Mouse (Mus musculus) CD8-positive naive resting alpha-beta T cell, adult 2 months (primary cell): ENCODE data around the gene Leng8.
A peak's percentile ranks its signal among the peaks of the same experiment; 100 is the strongest.
"Not testable (repeated sequence)": the region's sequence is repeated elsewhere in the genome, so short reads cannot be mapped to it uniquely, and the experiment has no call there.

ENCODE experiments used
- DNase-seq, 2 experiments: peaks; one replicate each; pipeline ENCODE4 v3.0.0; 2022; ENCODE audit warnings: low read depth in 2 of 2, low spot score in 2 of 2

Leng8 gene

GRCm38 (mm10) chr7:4146241-4147180 lies 9.7 kb downstream of the Leng8 start:
- DNase-seq = no peak

GRCm38 (mm10) chr7:4147371-4147770 lies 10.5 kb downstream of the Leng8 start:
- DNase-seq = no peak

GRCm38 (mm10) chr7:4147836-4148235 lies 11.0 kb downstream of the Leng8 start:
- no peak for DNase-seq

- no peak for DNase-seq
Observed at GRCm38 (mm10) chr7:4148341-4149208, 11.7 kb downstream of the Leng8 start.

GRCm38 (mm10) chr7:4149209-4150054 lies 12.6 kb downstream of the Leng8 start:
- peak; percentile 56 to 58 for DNase-seq

- no peak for DNase-seq
Observed at GRCm38 (mm10) chr7:4150059-4150541, 13.3 kb downstream of the Leng8 start, which contains the start of gene Leng9. Gene Leng9 (minus strand): TSS chr7:4150374.

- no peak for DNase-seq
Observed at GRCm38 (mm10) chr7:4150811-4151221, 14.0 kb downstream of the Leng8 start.

GRCm38 (mm10) chr7:4151241-4151640 lies 14.4 kb downstream of the Leng8 start:
- DNase-seq = no peak

- no peak for DNase-seq
Observed at GRCm38 (mm10) chr7:4154356-4154755, 17.5 kb downstream of the Leng8 start.

- DNase-seq = no peak
Observed at GRCm38 (mm10) chr7:4154976-4155375, 18.1 kb downstream of the Leng8 start.

GRCm38 (mm10) chr7:4161596-4161995 lies 24.8 kb downstream of the Leng8 start:
- DNase-seq = not testable (repeated sequence)

GRCm38 (mm10) chr7:4163571-4164072 lies 26.8 kb downstream of the Leng8 start:
- DNase-seq = no peak

GRCm38 (mm10) chr7:4164090-4164910 lies 27.5 kb downstream of the Leng8 start, which contains the start of gene Cdc42ep5:
Gene Cdc42ep5 (minus strand): TSS chr7:4164860.
- no peak for DNase-seq

- DNase-seq = no peak
Observed at GRCm38 (mm10) chr7:4165286-4165685, 28.4 kb downstream of the Leng8 start.

- no peak for DNase-seq
Observed at GRCm38 (mm10) chr7:4167098-4167497, 30.3 kb downstream of the Leng8 start.

- no peak for DNase-seq
Observed at GRCm38 (mm10) chr7:4170193-4170938, 33.5 kb downstream of the Leng8 start.

GRCm38 (mm10) chr7:4178438-4178837 lies 41.6 kb downstream of the Leng8 start:
- DNase-seq = no peak
